Mouse (Mus musculus): ENCODE measurements at regions not wholly inside any gene's neighbourhood (a gene's known extent, or its start where the extent isn't known, plus 50 kb on each side); places are given as distances from the start of the nearest gene placed in this dataset.
"Not testable (repeated sequence)": the region's sequence is repeated elsewhere in the genome, so short reads cannot be mapped to it uniquely, and the experiment has no call there.

DNA sequence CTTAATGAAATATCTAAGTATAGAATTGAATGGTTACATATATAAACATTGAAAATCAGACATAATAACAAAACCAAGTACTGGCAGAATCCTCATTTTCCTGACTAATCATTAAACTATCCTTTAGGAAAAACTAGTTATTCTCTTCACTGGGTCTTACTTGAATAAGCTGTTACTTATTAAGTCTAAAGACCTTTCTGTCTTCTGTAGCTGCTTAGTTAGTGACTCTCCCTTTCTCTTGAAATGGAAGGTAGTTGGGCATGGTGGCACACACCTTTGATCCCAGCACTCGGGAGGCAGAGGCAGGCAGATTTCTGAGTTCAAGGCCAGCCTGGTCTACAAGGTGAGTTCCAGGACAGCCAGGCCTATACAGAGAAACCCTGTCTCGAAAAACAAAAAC, 135.9 kb upstream of the Abcb5 start:
- DNase-seq = not testable (repeated sequence)

GRCm38 (mm10) chr12:119099736-119100135, 133.5 kb upstream of the Abcb5 start:
- DNase-seq = no peak

DNA sequence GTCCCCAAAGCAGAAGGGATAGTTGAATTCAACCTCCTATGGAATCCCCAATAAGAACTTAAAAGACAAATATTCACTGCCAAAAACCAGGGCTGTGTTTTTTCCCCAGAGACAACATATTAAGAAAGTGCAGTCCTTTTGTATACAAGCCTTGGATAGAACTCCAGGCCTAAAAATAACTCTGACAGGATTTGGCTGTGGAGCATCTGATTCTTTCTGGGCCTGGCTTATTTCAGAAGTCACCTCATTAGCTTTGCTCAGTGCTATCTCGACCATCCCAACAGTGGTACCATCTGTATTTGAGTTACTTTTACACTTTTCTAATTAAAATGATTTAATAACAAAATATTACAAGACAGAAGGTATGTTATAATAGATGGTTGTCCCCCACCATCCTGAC, 131.6 kb upstream of the Abcb5 start:
- DNase-seq = no peak

GRCm38 (mm10) chr12:119094314-119094713, 128.1 kb upstream of the Abcb5 start:
- DNase-seq = no peak

DNA sequence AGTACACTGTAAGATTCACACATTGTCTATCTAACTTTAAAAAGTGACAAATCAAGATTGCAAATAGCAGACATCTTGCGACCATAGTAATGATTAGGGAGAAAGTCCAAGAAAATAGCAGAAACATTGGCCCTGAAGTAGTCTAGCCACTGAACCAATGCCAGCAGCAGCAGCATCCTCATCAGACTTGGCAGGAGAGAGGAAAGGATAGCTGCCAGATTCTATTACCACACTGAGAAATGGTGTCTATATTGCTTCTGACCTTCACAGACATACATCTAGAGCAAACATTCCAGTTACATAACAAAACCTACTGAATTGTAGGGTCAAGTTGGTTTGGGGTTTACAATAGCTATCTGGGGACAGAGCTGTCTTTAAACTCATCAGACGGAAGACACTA, 127.2 kb upstream of the Abcb5 start:
- DNase-seq = no peak

DNA sequence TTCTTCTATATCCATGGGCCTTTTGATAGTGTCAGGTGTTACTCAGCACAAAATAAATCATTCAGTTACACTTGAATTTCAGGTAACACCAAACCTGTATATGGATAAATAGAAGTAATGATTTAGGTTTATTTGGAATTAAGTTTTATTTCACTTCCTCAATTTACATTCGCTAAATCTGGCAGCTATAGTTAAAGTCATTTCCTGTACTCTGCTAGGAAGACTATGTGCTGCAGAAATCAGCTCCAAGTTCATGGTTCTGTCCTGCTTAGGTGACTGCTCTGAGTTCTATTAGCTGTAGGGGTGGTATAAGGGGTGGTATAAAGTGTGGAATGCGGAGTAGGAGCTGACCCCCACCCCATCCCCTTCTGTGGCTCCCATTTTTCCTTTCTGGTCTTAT, 123.1 kb upstream of the Abcb5 start:
- no peak for DNase-seq

GRCm38 (mm10) chr12:119088666-119089065, 122.4 kb upstream of the Abcb5 start:
- DNase-seq = no peak

GRCm38 (mm10) chr12:119084814-119085213, 118.6 kb upstream of the Abcb5 start:
- DNase-seq = no peak

- DNase-seq = no peak
Measured at GRCm38 (mm10) chr12:119082781-119083180, 116.6 kb upstream of the Abcb5 start.

DNA sequence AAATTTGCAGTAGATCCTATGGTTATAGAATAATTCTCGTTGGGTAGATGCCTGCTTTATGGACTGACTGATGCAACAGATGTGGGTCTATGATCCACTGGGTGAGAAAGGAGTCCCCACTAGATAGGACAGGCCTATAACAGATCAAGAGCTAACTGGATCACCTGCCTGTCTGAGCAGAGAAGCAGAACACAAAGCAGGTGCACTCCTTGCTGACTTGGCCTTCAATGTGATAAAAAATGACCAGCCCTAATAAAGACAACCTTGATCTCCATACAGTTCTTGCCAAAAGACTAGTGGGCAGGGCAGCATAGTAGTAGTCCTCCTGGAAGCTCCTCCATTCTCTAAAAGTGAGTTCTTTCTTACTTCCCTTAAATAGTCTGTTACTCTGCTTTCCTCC, 109.6 kb upstream of the Abcb5 start:
- no peak for DNase-seq

DNA sequence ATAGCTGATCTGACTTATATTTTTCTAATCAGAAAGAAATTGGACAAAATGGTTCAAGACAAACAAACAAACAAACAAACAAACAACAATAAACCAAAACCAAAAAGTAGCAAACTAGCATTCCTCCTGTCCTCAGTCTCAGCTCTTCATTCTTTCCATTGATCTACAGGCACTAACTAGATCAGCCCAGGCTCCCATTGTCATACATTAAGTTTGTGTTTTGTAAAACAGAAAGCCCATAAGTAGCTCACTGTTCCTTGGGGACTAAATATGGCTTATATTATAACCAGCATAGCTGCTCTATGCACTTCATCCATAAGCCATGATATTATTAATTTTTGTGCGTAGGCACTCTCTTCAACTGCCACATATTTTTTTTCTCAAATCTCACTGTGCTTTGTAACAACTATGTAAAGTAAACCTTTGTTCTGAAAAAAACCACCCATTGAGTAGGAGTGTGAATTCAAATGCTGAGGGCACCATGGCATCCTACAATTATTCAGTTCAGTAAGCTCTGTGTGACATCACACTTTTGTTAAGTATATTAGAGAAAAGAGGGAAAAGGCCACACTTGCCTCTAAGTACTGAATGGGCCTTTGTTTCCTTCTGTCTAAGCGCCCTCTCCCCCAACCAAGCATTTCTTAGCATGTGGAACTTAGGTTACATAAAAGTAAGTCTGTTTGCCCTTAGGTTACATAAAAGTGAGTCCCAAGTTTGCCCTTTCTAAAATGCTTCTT, 108.7 kb upstream of the Abcb5 start:
- DNase-seq = no peak

GRCm38 (mm10) chr12:119074147-119074546, 107.9 kb upstream of the Abcb5 start:
- DNase-seq = no peak

DNA sequence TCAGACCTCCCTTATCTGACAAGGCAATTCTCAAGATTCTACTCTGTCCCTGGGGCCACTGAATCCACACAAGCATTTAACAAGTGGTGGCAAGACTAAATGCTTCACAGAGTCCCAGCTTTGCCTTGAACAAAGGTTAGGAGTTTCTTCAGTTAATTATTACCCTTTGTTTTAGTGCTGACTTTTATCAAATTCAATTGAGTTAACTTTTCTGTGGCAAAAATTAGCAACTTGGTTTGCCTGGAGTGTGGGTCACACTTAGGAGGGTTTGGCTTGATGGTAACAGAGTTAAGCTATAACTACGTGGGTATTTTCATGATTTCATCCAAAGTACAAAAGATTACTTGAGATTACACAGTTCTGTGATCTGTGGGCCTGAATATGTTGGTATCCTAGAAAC, 104.7 kb upstream of the Abcb5 start:
- no peak for DNase-seq

DNA sequence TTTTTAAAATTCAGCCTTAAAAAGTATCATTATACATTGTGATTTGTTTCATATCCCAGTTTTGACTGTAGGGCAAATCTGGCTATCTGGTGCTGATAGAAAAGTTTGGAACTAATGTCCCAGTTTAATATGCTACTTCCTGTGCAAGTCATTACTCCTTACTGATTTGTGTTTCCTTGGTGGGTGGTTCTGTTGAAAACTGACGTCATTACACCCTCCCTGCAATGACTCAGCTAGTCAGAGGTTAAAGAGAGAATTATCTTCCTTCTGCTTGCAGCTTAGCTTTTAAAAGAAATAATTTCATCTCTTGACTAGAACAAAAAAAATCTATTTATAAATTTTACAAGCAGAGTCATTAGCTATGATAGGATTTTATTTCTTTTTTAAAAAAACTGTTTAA, 104.2 kb upstream of the Abcb5 start:
- DNase-seq = no peak

DNA sequence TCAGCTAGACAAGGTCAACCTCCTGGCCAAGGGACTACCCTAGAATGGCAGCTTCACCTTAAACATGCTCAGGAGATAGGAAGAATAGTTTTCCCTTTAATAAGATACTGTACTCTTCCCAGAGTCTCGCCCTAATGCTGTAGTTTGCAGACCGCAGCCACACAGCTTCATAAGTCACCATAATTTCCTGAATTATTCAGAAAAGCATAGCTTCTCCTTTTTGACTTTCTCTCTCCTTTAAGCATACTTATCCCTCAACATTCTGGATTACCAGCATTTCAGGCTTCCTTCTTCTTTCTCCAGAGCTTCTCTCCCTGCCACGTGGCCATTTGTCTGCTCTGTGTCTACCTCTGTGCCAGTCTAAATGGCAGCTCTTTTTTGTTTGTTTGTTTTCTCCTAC, 103.5 kb upstream of the Abcb5 start:
- no peak for DNase-seq

- no peak for DNase-seq
Measured at GRCm38 (mm10) chr12:119068079-119068478, 101.9 kb upstream of the Abcb5 start.

GRCm38 (mm10) chr12:119062931-119063330, 96.7 kb upstream of the Abcb5 start:
- no peak for DNase-seq

- no peak for DNase-seq
Measured at GRCm38 (mm10) chr12:119062490-119062889, 96.3 kb upstream of the Abcb5 start.

DNA sequence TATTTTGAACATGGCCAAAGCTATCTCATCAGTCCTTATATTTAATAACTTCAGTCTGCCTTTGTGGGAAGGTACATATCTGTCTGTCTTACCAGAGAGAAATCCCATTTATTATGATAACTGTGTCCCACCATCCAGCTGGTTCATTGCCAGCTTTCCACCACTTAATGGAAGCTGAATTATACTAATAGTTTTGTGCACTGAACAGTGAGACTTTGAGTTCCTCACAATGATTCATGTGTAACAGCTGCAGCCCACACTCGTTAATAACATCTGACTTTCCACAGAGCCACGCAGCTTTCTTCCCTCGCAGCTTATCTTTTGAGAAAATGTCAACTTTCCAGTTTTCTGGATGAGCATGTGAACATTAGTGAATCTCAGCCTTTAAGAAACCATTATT, 88.3 kb upstream of the Abcb5 start:
- no peak for DNase-seq

DNA sequence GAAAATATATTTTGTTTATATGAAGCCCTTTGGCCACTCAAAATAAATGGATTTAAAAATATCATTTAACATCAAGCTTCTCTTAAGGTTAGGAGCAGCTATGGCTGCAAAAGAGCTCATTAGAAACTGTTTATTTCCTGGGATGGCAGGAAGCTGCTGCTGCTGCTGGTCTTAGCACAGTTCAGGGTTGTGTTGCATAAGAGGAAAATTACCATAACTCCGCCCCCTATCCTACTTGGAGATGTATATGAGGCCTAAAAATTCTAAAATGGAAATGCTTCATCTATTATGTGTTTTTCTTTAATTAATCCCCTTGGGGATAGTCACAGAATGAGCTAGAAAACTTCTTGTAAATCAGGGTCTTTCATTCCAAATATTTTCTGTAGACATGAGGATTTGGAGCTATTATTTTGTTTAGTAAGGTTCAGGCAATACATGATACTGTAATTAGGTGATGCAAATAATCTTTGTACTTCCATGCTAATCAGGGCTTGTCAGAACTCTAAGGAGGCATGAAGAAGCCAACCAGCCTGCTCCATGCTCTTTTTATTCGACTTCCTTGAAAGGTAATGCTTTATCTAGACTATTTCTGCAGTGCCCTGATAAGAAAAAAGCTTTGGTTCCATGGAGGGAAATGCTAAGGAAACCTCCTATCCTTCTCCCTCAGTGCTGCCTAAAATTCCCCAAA, 85.6 kb upstream of the Abcb5 start:
- no peak for DNase-seq

DNA sequence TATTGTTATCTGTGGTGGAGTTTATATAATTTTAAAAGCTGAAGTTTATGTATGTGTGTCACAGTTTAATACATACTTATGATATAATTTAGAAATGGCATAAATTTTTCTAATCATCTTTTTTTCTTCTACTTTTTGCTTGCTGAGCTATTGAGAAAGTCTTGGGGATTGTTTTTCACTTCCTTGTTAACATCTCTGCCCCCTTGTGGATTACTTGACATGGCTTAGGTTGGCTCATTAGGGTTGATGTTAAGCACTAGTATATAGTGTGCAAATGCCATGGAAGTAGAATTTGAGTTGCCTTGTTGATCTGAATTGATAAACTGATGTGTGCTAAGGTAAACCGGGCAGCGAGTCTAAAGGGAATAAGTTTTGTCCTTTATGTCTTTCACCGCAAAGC, 72.1 kb upstream of the Abcb5 start:
- DNase-seq = no peak

DNA sequence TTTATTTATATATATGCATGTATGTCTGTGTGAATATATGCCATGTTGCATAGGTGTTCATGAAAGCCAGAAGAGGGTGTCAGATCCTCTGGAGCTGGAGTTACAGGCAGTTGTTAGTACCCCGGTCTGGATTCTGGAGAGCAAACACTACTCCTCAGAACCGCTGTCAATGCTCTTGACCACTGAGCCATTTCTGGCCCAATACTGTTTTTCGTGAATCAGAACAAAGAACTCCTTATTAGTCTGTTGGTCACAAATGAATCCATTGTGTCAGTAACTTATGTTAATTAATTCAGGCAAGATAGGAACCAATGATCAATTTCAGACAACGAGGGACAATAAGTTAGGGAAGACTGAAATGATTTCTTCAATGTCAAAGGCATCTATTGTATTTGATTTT, 68.6 kb upstream of the Abcb5 start:
- DNase-seq = no peak

GRCm38 (mm10) chr12:119028711-119029110, 62.5 kb upstream of the Abcb5 start:
- DNase-seq = no peak

DNA sequence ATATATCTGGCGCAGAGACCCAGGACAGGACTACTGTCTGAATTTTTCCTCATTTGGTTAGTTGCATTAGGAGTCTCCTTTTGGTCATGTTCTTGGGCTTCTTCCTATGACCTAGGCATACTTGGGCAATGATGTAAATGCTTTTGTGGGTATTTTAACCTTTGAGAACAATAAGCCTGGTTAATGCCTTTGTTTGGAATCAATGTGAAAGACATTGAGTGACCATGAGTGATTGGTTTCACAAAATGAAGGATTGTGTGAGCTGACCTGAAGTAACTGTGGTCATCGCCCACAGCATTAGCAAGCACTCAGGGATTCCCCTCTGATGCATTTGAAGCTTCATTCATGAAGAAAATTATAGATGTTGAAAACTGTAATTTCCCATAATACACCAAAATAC, 61.9 kb upstream of the Abcb5 start:
- no peak for DNase-seq

GRCm38 (mm10) chr12:119027701-119028100, 61.5 kb upstream of the Abcb5 start:
- no peak for DNase-seq

Data from right cerebral cortex, postnatal 4 days (tissue).